Mouse (Mus musculus): Measurements from ENCODE around the gene H2-T24. TPM values are rescaled to one million over a fixed set of nuclear protein-coding genes. Genes with fewer than 3 reads are reported as not detected.
A peak's percentile ranks its signal among the peaks of the same experiment; 100 is the strongest.
"Not testable (repeated sequence)": the region's sequence is repeated elsewhere in the genome, so short reads cannot be mapped to it uniquely, and the experiment has no call there.

H2-T24 gene
- polyA plus RNA-seq, 1 experiment from 2014 or later, result 59.9 TPM

- H3K27ac ChIP-seq, result no peak overlapping the region
These were observed 5.4 kb downstream of the H2-T24 start for GRCm38 (mm10) chr17:36014977-36015376.

GRCm38 (mm10) chr17:36004409-36004808 is 16.0 kb downstream of the H2-T24 start:
- not testable (repeated sequence) for H3K4me3 ChIP-seq (ENCODE audit: inconsistent target); H3K27ac ChIP-seq
- peaks cover 75% of the 10 kb centered on the region for H3K79me2 ChIP-seq (ENCODE audit: inconsistent target)
- H3K36me3 ChIP-seq (ENCODE audit: inconsistent target), result peaks cover 19% of the 10 kb centered on the region; the same call in 1 of the 2 replicates
- WGBS (ENCODE audit: missing documents), result 70% methylated on average over 6 of the region's 7 CpGs

More at GRCm38 (mm10) chr17:36014977-36015376, 5.4 kb downstream of the H2-T24 start:
- 94% methylated on average over 5 of the region's 5 CpGs for WGBS (ENCODE audit: missing documents)
- Histone ChIP-seq H3K4me3 (ENCODE audit: inconsistent target) (no peak overlapping the region), H3K36me3 (ENCODE audit: inconsistent target) (peaks cover 43% of the 10 kb centered on the region), H3K79me2 (ENCODE audit: inconsistent target) (peaks cover 59% of the 10 kb centered on the region)

- no peak overlapping the region for H3K4me3 ChIP-seq (ENCODE audit: inconsistent target)
- WGBS (ENCODE audit: missing documents), result 90% methylated on average over 7 of the region's 7 CpGs
- peaks cover 86% of the 10 kb centered on the region for H3K79me2 ChIP-seq (ENCODE audit: inconsistent target)
- H3K36me3 ChIP-seq (ENCODE audit: inconsistent target), result peaks cover 19% of the 10 kb centered on the region; the same call in 1 of the 2 replicates
- no peak overlapping the region for H3K27ac ChIP-seq
These were observed 17.0 kb downstream of the H2-T24 start for GRCm38 (mm10) chr17:36003331-36003730.

- 64% methylated on average over 6 of the region's 6 CpGs for WGBS (ENCODE audit: missing documents)
- Histone ChIP-seq H3K4me3 (ENCODE audit: inconsistent target) (no peak overlapping the region), H3K36me3 (ENCODE audit: inconsistent target) (peaks cover 19% of the 10 kb centered on the region; the same call in 1 of the 2 replicates), H3K27ac (no peak overlapping the region), H3K79me2 (ENCODE audit: inconsistent target) (peaks cover 98% of the 10 kb centered on the region)
These were observed 18.4 kb downstream of the H2-T24 start for GRCm38 (mm10) chr17:36001966-36002365.

- no peak overlapping the region for H3K4me3 ChIP-seq (ENCODE audit: inconsistent target)
- H3K36me3 ChIP-seq (ENCODE audit: inconsistent target), result peaks cover 19% of the 10 kb centered on the region; the same call in 1 of the 2 replicates
- 83% methylated on average over 11 of the region's 12 CpGs for WGBS (ENCODE audit: missing documents)
- H3K79me2 ChIP-seq (ENCODE audit: inconsistent target), result peaks cover 98% of the 10 kb centered on the region
- H3K27ac ChIP-seq, result no peak overlapping the region
These were observed 19.1 kb downstream of the H2-T24 start for GRCm38 (mm10) chr17:36001121-36001897.

GRCm38 (mm10) chr17:36000349-36000748 is 20.0 kb downstream of the H2-T24 start:
- H3K4me3 ChIP-seq (ENCODE audit: inconsistent target), result no peak overlapping the region
- H3K79me2 ChIP-seq (ENCODE audit: inconsistent target), result peaks cover 98% of the 10 kb centered on the region
- H3K27ac ChIP-seq, result no peak overlapping the region
- H3K36me3 ChIP-seq (ENCODE audit: inconsistent target), result peaks cover 9% of the 10 kb centered on the region; the same call in 1 of the 2 replicates
- WGBS (ENCODE audit: missing documents), result 36% methylated on average over 4 of the region's 4 CpGs

- Histone ChIP-seq H3K36me3 (ENCODE audit: inconsistent target) (peaks cover 5% of the 10 kb centered on the region; the same call in 1 of the 2 replicates), H3K79me2 (ENCODE audit: inconsistent target) (peaks cover 98% of the 10 kb centered on the region), H3K27ac (no peak overlapping the region), H3K4me3 (ENCODE audit: inconsistent target) (peak overlapping the region; percentile 22; the same call in 1 of the 2 replicates)
- 5% methylated on average over 7 of the region's 7 CpGs for WGBS (ENCODE audit: missing documents)
These were observed 21.0 kb downstream of the H2-T24 start for GRCm38 (mm10) chr17:35999356-35999755.

- Histone ChIP-seq H3K79me2 (ENCODE audit: inconsistent target) (peaks cover 92% of the 10 kb centered on the region), H3K4me3 (ENCODE audit: inconsistent target) (peak overlapping the region; percentile 22; the same call in 1 of the 2 replicates), H3K36me3 (ENCODE audit: inconsistent target) (no peaks in the 10 kb centered on the region; the same call in 1 of the 2 replicates), H3K27ac (peak overlapping the region; percentile 54)
- 0% methylated on average over 3 of the region's 6 CpGs for WGBS (ENCODE audit: missing documents)
These were observed 21.6 kb downstream of the H2-T24 start for GRCm38 (mm10) chr17:35998545-35999305.

- no peaks in the 10 kb centered on the region for H3K36me3 ChIP-seq (ENCODE audit: inconsistent target)
- H3K79me2 ChIP-seq (ENCODE audit: inconsistent target), result peaks cover 84% of the 10 kb centered on the region
- H3K4me3 ChIP-seq (ENCODE audit: inconsistent target), result peak overlapping the region; percentile 22; the same call in 1 of the 2 replicates
- H3K27ac ChIP-seq, result peak overlapping the region; percentile 54
- WGBS (ENCODE audit: missing documents), result 35% methylated on average over 12 of the region's 12 CpGs
These were observed 22.4 kb downstream of the H2-T24 start for GRCm38 (mm10) chr17:35997713-35998510.

- H3K36me3 ChIP-seq (ENCODE audit: inconsistent target), result no peaks in the 10 kb centered on the region
- 2% methylated on average over 11 of the region's 11 CpGs for WGBS (ENCODE audit: missing documents)
- H3K79me2 ChIP-seq (ENCODE audit: inconsistent target), result peaks cover 74% of the 10 kb centered on the region
- peak overlapping the region; percentile 54; the same call in 1 of the 2 replicates for H3K27ac ChIP-seq
- H3K4me3 ChIP-seq (ENCODE audit: inconsistent target), result no peak overlapping the region
These were observed 23.4 kb downstream of the H2-T24 start for GRCm38 (mm10) chr17:35996949-35997348.

GRCm38 (mm10) chr17:35994879-35995240 is 25.5 kb downstream of the H2-T24 start:
- no peaks in the 10 kb centered on the region for H3K36me3 ChIP-seq (ENCODE audit: inconsistent target)
- 0% methylated on average over 14 of the region's 14 CpGs for WGBS (ENCODE audit: missing documents)

GRCm38 (mm10) chr17:35994175-35994878 is 26.0 kb downstream of the H2-T24 start:
- Histone ChIP-seq H3K4me3 (ENCODE audit: inconsistent target) (peak overlapping the region; percentile 92), H3K36me3 (ENCODE audit: inconsistent target) (no peaks in the 10 kb centered on the region), H3K27ac (peak overlapping the region; percentile 57), H3K79me2 (ENCODE audit: inconsistent target) (peaks cover 48% of the 10 kb centered on the region)
- WGBS (ENCODE audit: missing documents), result under 1% methylated on average over 31 of the region's 31 CpGs

More at GRCm38 (mm10) chr17:35994879-35995240, 25.5 kb downstream of the H2-T24 start:
- H3K79me2 ChIP-seq (ENCODE audit: inconsistent target), result peaks cover 54% of the 10 kb centered on the region
- peak overlapping the region; percentile 92 for H3K4me3 ChIP-seq (ENCODE audit: inconsistent target)
- peak overlapping the region; percentile 57 for H3K27ac ChIP-seq

- H3K4me3 ChIP-seq (ENCODE audit: inconsistent target), result peak overlapping the region; percentile 92
- peaks cover 5% of the 10 kb centered on the region; the same call in 1 of the 2 replicates for H3K36me3 ChIP-seq (ENCODE audit: inconsistent target)
- WGBS (ENCODE audit: missing documents), result under 1% methylated on average over 15 of the region's 17 CpGs
- peaks cover 42% of the 10 kb centered on the region for H3K79me2 ChIP-seq (ENCODE audit: inconsistent target)
- peak overlapping the region; percentile 57; the same call in 1 of the 2 replicates for H3K27ac ChIP-seq
These were observed 26.7 kb downstream of the H2-T24 start for GRCm38 (mm10) chr17:35993675-35994074.
